Mouse (Mus musculus) liver, adult 2 months (tissue): Measurements from ENCODE around the gene Entpd5. TPM values are rescaled to one million over a fixed set of nuclear protein-coding genes. Genes with fewer than 3 reads are reported as not detected.

Experiments
- DNase-seq: peaks from one replicate; pipeline ENCODE4 v3.0.0-alpha.2; 2011; ENCODE audit warnings: low read depth, low spot score; ENCODE audit errors: extremely low read depth
- H3K27ac ChIP-seq: fragments of 200-500 bp; replicated peaks from 2 replicates; pipeline ENCODE4 v1.5.1; 2012; ENCODE audit warnings: low read depth, mild to moderate bottlenecking, control low read depth, inconsistent platforms, low read length; ENCODE audit not compliant: insufficient read depth
- H3K27me3 ChIP-seq: fragments of 200-500 bp; 2 replicates; pipeline ENCODE4 v1.6.1; 2012; ENCODE audit warnings: mild to moderate bottlenecking, moderate library complexity, low read length, inconsistent platforms; ENCODE audit not compliant: control insufficient read depth, insufficient read depth
- H3K36me3 ChIP-seq: fragments of 200-500 bp; 2 replicates; pipeline ENCODE4 v1.6.1; 2012; ENCODE audit warnings: low read length, inconsistent platforms; ENCODE audit not compliant: control insufficient read depth, insufficient read depth
- H3K4me1 ChIP-seq: fragments of 200-500 bp; 2 replicates; pipeline ENCODE4 v1.6.1; 2011; ENCODE audit warnings: low read length; ENCODE audit not compliant: control insufficient read depth, insufficient read depth
- H3K4me3 ChIP-seq: fragments of 200-500 bp; 2 replicates; pipeline ENCODE4 v1.5.1; 2011; ENCODE audit warnings: low read depth, mild to moderate bottlenecking, control low read depth, low read length, moderate library complexity; ENCODE audit not compliant: insufficient read depth
- H3K79me2 ChIP-seq: fragments of 200-500 bp; 2 replicates; pipeline ENCODE4 v1.6.1; 2012; ENCODE audit warnings: inconsistent platforms, mild to moderate bottlenecking, low read length, moderate library complexity; ENCODE audit not compliant: control insufficient read depth, insufficient read depth
- H3K9ac ChIP-seq: fragments of 200-500 bp; 2 replicates; pipeline ENCODE4 v1.6.1; 2012; ENCODE audit warnings: low read depth, mild to moderate bottlenecking, control low read depth, inconsistent platforms, low read length
- CTCF ChIP-seq: fragments of 200-500 bp; IDR thresholded peaks from 2 replicates; pipeline ENCODE4 v1.5.1; 2011; ENCODE audit warnings: low read depth, low read length, control low read depth
- POLR2A ChIP-seq: fragments of 200-500 bp; IDR thresholded peaks from 2 replicates; pipeline ENCODE4 v1.6.1; 2011; ENCODE audit warnings: low read length, control low read depth; ENCODE audit not compliant: insufficient read depth; ENCODE audit errors: extremely low read depth
- whole genome bisulfite sequencing: fragments of 180-500 bp; shearing (Covaris S2); methylation state at CpG from one replicate; pipeline ENCODE4 v1.1.7; 2018; 5-methylcytosine and 5-hydroxymethylcytosine counted together
- polyA plus RNA-seq: library from polyadenylated mRNA; depleted of rRNA; stranded (reverse); fragments of >200 nt; gene quantifications from 2 replicates; pipeline ENCODE4 v1.2.3, GENCODE M21; 2012
- total RNA-seq: library from RNA; depleted of rRNA; stranded (reverse); fragments of >200 nt; gene quantifications from 2 replicates; pipeline ENCODE4 v1.2.3, GENCODE M21; 2014

Gene Entpd5
- total and polyA plus RNA-seq, 2 experiments = 52.6 to 157 TPM

GRCm38 (mm10) chr12:84371647-84372046, 37.2 kb downstream of the Entpd5 start:
- no peak overlapping the region for H3K4me3 ChIP-seq
- peak; percentile 52 for DNase-seq
- WGBS = 62% methylated on average over 5 of the region's 5 CpGs
- TF ChIP-seq POLR2A = no peak
- H3K4me1 ChIP-seq = no peaks in the 10 kb centered on the region
- peaks cover 33% of the 10 kb centered on the region; the same call in 1 of the 2 replicates for H3K36me3 ChIP-seq
- H3K27ac ChIP-seq = no peak overlapping the region
- H3K79me2 ChIP-seq = peaks cover 3% of the 10 kb centered on the region; the same call in 1 of the 2 replicates
- H3K27me3 ChIP-seq = no peaks in the 10 kb centered on the region
- no peak overlapping the region for H3K9ac ChIP-seq

GRCm38 (mm10) chr12:84366971-84367370, 41.9 kb downstream of the Entpd5 start:
- H3K27ac ChIP-seq = no peak overlapping the region
- no peaks in the 10 kb centered on the region for H3K27me3 ChIP-seq
- DNase-seq = no peak
- H3K4me1 ChIP-seq = 0 out of 2 replicates have a peak, but pooled peaks cover 2% of the 10 kb centered on the region
- TF ChIP-seq POLR2A = no peak
- TF ChIP-seq CTCF = no peak
- no peak overlapping the region for H3K9ac ChIP-seq
- no peak overlapping the region for H3K4me3 ChIP-seq
- peaks cover 10% of the 10 kb centered on the region; the same call in 1 of the 2 replicates for H3K36me3 ChIP-seq
- WGBS = 71% methylated on average over 9 of the region's 9 CpGs
- H3K79me2 ChIP-seq = peaks cover 16% of the 10 kb centered on the region; the same call in 1 of the 2 replicates

- TF ChIP-seq CTCF = no peak
- no peak for TF ChIP-seq POLR2A
- DNase-seq = no peak
- Histone ChIP-seq H3K4me3 (no peak overlapping the region), H3K27me3 (no peaks in the 10 kb centered on the region), H3K27ac (no peak overlapping the region), H3K9ac (no peak overlapping the region), H3K79me2 (peaks cover 16% of the 10 kb centered on the region; the same call in 1 of the 2 replicates), H3K36me3 (peaks cover 5% of the 10 kb centered on the region; the same call in 1 of the 2 replicates), H3K4me1 (0 out of 2 replicates have a peak, but pooled peaks cover 2% of the 10 kb centered on the region)
- 90% methylated on average over 6 of the region's 6 CpGs for WGBS
Observed at GRCm38 (mm10) chr12:84365137-84365536, 43.7 kb downstream of the Entpd5 start.

- Histone ChIP-seq H3K4me3 (no peak overlapping the region), H3K79me2 (peaks cover 16% of the 10 kb centered on the region; the same call in 1 of the 2 replicates), H3K9ac (no peak overlapping the region), H3K36me3 (peaks cover 5% of the 10 kb centered on the region; the same call in 1 of the 2 replicates), H3K27me3 (no peaks in the 10 kb centered on the region), H3K27ac (no peak overlapping the region), H3K4me1 (0 out of 2 replicates have a peak, but pooled peaks cover 2% of the 10 kb centered on the region)
- TF ChIP-seq CTCF = no peak
- no peak for TF ChIP-seq POLR2A
- 80% methylated on average over 9 of the region's 9 CpGs for WGBS
- no peak for DNase-seq
Observed at GRCm38 (mm10) chr12:84364291-84364690, 44.5 kb downstream of the Entpd5 start.

GRCm38 (mm10) chr12:84362872-84363271, 46.0 kb downstream of the Entpd5 start:
- 7% methylated on average over 2 of the region's 2 CpGs for WGBS
- H3K4me3 ChIP-seq = peak overlapping the region; percentile 93; the same call in 1 of the 2 replicates
- peak; percentile 66 for DNase-seq
- H3K9ac ChIP-seq = no peak overlapping the region
- no peaks in the 10 kb centered on the region for H3K36me3 ChIP-seq
- 0 out of 2 replicates have a peak, but pooled peaks cover 2% of the 10 kb centered on the region for H3K4me1 ChIP-seq
- H3K79me2 ChIP-seq = peaks cover 16% of the 10 kb centered on the region; the same call in 1 of the 2 replicates
- no peak overlapping the region for H3K27ac ChIP-seq
- TF ChIP-seq CTCF (no peak), POLR2A (no peak)
- no peaks in the 10 kb centered on the region for H3K27me3 ChIP-seq
